Mouse (Mus musculus) erythroblast, embryonic 14.5 days (primary cell): Measurements from ENCODE around the gene Avpr2.

Experiments
- GATA1 ChIP-seq: IDR thresholded peaks from 2 replicates; pipeline ENCODE4 v1.6.1; 2012; ENCODE audit warnings: low read length, inconsistent platforms, mixed read lengths
- TAL1 ChIP-seq: IDR thresholded peaks from 3 replicates; pipeline ENCODE4 v1.6.1; 2012; ENCODE audit warnings: low read length, inconsistent platforms, mixed read lengths

GRCm38 (mm10) chrX:73892833-73893232, 931 bp downstream of the Avpr2 start:
- TF ChIP-seq GATA1 (no peak), TAL1 (no peak)
